Mouse (Mus musculus) frontal cortex, postnatal 10 days (tissue): ENCODE measurements at regions not wholly inside any gene's neighbourhood (a gene's known extent, or its start where the extent isn't known, plus 50 kb on each side); places are given as distances from the start of the nearest gene placed in this dataset.

Experiments
- DNase-seq, 2 experiments: peaks; one replicate each; pipeline ENCODE4 v3.0.0; 2022; ENCODE audit warnings: low spot score in 2 of 2, mixed read lengths in 1 of 2

DNA sequence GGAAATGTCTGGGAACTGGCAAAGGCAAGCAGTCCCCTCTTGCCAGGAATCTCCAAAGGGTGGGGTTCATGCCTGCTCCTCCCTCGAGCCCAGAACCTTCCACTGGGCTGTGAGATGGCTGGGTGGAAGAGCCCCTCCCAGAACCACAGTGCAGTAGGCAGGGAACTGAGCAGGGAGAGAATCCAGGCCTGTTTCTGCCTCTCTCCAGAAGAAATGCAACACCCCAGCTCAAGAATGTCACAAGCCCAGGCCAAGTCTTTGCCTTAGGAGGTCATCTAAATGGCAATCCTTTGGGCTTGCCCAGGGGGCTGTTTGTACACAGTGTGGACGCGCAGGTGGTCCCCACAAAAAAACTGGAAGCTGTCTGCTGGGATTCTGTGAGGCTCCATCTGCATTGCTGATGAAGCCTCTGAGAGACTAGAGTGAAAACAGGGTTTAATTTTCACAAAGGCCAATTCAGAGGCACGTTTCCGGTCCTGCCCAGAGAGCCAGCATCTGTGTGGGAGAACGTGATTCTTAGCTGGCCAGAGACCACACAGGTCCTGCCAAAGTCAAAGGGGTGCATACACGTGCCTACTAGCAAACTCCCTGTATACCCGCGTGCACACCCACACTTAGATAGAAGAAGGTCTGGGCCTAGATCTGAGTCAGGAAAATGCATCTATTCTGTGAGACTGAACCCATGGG, 129.0 kb downstream of the Hmg20a start:
- no peak for DNase-seq

GRCm38 (mm10) chr9:56549774-56550173, 131.4 kb downstream of the Hmg20a start:
- DNase-seq = no peak

GRCm38 (mm10) chr9:56550178-56550577, 131.8 kb downstream of the Hmg20a start:
- DNase-seq = no peak

DNA sequence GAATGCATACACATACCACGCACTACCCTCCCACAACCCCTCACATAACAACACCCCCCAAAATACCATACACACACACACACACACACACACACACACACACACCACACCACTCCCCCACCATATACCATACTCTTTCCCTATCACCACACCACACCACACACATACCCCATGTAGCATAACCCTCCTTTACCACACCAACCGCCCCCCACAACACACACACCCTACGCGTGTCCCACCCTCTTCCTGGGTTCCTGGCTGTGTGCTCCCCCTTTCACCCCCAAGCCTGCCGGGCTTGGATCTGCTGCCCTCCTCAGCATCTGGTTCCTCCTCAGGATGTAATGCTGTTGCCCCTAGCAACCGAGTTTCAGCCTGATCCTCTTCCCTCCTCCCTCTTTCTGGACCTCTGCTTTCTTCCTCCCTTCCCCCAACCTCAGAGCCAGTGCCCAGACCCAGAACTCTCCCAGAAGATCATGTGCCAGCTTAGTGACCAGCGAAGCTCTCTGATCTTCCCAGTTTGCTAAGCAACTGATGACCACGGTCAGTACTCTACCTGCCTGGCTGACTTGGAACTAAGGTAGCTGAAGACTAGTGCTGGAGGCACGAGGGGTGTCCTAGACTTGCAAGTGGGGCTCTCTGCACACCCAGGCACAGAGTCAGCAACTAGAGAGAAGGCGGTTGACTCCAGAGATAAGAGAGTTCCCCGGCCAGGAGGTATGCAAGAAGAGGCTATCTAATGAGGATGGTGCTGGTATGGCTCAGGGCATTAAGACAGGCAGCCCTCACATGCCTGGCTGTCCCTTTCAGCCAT, 133.2 kb downstream of the Hmg20a start:
- no peak for DNase-seq

- no peak for DNase-seq
Measured at GRCm38 (mm10) chr9:56552187-56552686, 133.8 kb downstream of the Hmg20a start.

GRCm38 (mm10) chr9:56552766-56553165, 134.4 kb downstream of the Hmg20a start:
- DNase-seq = peak; percentile 52 to 65

- no peak for DNase-seq
Measured at GRCm38 (mm10) chr9:56553626-56554025, 135.2 kb downstream of the Hmg20a start.

DNA sequence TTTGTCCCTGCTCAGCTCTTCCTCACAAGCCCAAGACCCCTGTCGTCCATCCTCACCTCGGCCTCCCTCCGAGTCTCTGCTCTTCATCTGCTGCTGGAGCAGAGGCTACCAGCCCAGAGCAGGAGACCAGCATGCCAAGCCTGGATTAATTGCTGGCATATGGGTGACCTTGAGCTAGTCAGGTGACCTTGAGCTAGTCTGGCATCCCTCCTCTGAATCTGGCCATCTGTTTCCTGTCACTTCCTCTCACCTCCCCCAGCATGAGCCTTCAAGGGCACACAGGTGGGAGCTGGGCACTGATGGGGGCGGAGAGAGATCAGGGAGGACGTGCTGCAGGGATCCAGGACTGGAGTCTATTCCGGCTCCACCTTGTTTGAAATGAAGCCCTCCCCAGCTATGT, 135.7 kb downstream of the Hmg20a start:
- no peak for DNase-seq

DNA sequence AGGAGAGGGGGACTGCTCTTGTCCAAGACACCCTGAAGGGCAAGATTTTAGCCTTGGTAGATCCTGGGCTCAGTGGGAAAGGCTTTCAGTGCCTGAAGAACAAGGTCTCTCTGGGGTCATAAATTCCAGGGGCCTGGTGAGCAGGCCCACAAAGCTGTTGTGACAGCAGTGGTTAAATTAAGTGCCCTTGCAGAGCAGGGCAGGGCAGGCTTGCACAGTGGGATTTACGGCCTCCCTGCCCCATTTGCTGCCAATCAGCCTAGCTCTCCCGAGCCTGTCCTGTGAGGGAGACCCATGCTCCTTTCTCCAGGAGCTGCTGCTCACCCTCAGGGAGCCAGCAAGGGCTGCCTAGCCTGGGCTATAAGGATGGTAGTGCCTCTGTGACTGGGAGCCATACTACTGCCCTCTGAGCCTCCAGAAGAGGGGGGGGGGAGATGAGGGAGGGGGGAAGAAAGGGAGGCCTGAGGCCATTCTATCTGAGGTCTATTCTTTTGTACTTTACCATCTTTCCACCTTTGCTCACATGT, 141.3 kb downstream of the Hmg20a start:
- no peak for DNase-seq

DNA sequence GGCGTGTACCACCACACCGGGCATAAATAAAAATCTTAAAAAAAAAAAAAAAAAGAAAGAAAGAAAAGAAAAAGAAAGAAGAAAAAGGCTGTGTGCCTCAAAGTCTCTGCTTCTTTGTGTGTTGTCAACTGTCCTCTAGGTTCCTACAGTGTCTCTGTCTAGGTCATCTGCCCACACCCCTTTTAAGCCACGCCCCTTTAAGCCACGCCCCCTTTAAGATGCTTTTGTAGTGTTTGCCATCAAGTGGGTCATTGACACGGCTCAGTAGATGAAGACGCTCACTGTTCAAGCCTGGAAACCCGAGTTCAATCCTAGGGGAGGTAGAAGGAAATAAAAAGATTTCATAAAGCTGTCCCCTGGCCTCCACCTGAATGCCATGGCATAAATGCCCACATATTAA, 144.0 kb downstream of the Hmg20a start:
- DNase-seq = no peak

DNA sequence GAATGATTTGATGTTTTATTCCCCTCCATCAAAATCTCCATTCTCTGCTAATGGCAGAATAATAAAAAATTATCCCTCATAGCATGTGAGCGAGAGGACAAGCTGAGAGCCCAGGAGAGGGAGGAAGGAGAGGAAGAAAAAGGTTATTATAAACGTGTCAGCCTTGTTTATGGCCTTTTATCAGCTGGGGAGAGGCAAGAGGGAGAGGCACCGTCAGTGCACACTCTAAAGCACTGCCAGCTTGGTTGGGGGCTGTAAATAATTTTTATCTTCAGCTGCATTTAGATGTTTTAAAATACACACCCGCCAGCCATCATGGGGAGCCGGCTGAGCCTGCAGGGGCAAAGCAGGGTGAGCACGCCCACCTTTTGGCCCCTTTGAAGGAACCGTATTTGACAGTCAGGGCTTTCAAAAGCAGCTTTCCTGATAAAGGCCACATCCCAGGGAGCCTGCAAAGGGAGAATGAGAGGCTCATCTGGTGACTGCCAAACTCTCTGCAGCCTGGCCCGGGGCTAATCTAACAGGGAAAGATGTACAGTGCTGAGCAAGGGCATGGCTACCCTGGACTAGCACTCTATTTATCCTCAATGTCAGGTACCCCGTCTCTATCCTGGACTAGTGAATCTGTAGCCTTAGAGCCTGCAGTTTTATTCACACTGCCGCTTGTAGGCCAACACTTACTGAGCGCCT, 145.8 kb downstream of the Hmg20a start:
- no peak for DNase-seq
